Comparison of ENCODE assay signal across 13 mouse cellular contexts in the genomic region with DNA sequence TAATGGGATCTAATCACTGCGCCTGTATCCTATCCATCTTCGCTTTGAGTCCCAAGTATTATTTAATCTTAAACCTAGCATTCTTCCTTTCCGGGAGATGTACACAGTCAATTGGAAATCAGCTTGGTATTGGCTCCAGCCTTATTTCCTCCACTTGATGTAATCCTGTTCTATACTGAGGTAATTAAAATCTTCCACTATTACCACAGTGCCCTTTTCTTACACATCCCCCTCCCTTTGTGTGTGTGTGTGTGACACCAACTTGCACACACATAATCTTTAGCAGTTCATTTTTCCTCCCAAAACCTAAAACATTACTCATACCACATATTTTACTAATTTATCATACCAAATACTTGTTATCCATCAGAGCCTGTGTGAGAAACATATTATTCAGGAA.
DNase-seq lines count a peak whose midpoint lies in the region; ATAC-seq and TF ChIP-seq lines count a peak whose summit lies in the region.
"Had no signal": no experiment of that assay in that cellular context is flagged by ENCODE, and none has a peak within 500 bp of the region (broad histone marks: within the 10 kb centered on the region; RNA-seq: fewer than 3 reads in every experiment).

No protein-coding gene starts in this region.

- no peaks in the 10 kb centered on the region for H3K9me3 ChIP-seq in lung, embryonic 14.5 days (ENCODE audit: low read depth, low read length)
- no peaks in the 10 kb centered on the region for H3K9me3 ChIP-seq in forebrain, embryonic 15.5 days
- H3K9me3 ChIP-seq in midbrain, embryonic 10.5 days (replicated peaks), result no peaks in the 10 kb centered on the region
- H3K9me3 ChIP-seq in neural tube, embryonic 15.5 days (replicated peaks), result no peaks in the 10 kb centered on the region
- H3K9me3 ChIP-seq: embryonic facial prominence, embryonic 12.5 days; limb, embryonic 15.5 days had no signal

- no peak for DNase-seq in lung, embryonic 14.5 days
- no peak for DNase-seq in lung, postnatal 36 days
- DNase-seq in midbrain, embryonic 10.5 days (ENCODE audit: low spot score), result no peak
- DNase-seq in frontal cortex, adult 2 months (ENCODE audit: extremely low spot score in 1 of 2, low spot score in 1 of 2), result no peak
- no peak for DNase-seq in left cerebral cortex, adult 18-20 months (ENCODE audit: low spot score in 2 of 2)
- DNase-seq: cerebellum, adult 8-10 months; thymus, postnatal 36 days had no signal

- no peak overlapping the region for H3K9ac ChIP-seq in lung, embryonic 14.5 days
- H3K9ac ChIP-seq in forebrain, embryonic 15.5 days (replicated peaks), result no peak overlapping the region
- H3K9ac ChIP-seq in neural tube, embryonic 15.5 days (replicated peaks), result no peak overlapping the region
- H3K9ac ChIP-seq: embryonic facial prominence, embryonic 12.5 days; limb, embryonic 15.5 days had no signal

- WGBS in lung, embryonic 14.5 days, result 75% methylated on average over 3 of the region's 3 CpGs
- 35% methylated on average over 3 of the region's 3 CpGs for WGBS in forebrain, embryonic 15.5 days
- WGBS in midbrain, embryonic 10.5 days, result 81% methylated on average over 3 of the region's 3 CpGs
- WGBS in neural tube, embryonic 15.5 days, result 73% methylated on average over 3 of the region's 3 CpGs

- no peak overlapping the region for H3K4me3 ChIP-seq in lung, embryonic 14.5 days (ENCODE audit: low read depth, low read length)
- H3K4me3 ChIP-seq in forebrain, embryonic 15.5 days, result no peak overlapping the region
- 0 out of 2 replicates have a peak overlapping the region, but pooled peaks have one; percentile 46 for H3K4me3 ChIP-seq in midbrain, embryonic 10.5 days
- H3K4me3 ChIP-seq in neural tube, embryonic 15.5 days (replicated peaks), result no peak overlapping the region

- H3K36me3 ChIP-seq in lung, embryonic 14.5 days (ENCODE audit: insufficient read depth), result no peaks in the 10 kb centered on the region
- H3K36me3 ChIP-seq in forebrain, embryonic 15.5 days, result no peaks in the 10 kb centered on the region
- H3K36me3 ChIP-seq in midbrain, embryonic 10.5 days, result no peaks in the 10 kb centered on the region
- no peaks in the 10 kb centered on the region for H3K36me3 ChIP-seq in neural tube, embryonic 15.5 days
- H3K36me3 ChIP-seq: embryonic facial prominence, embryonic 12.5 days; limb, embryonic 15.5 days had no signal

- peak; percentile 38; the same call in 1 of the 2 replicates for ATAC-seq in lung, embryonic 14.5 days (ENCODE audit: insufficient read depth)
- ATAC-seq in forebrain, embryonic 15.5 days (replicated peaks), result peak; percentile 64
- ATAC-seq in neural tube, embryonic 15.5 days (ENCODE audit: low FRiP score), result peak; percentile 66; the same call in 1 of the 2 replicates
- ATAC-seq: CD4-positive, CD25-positive, alpha-beta regulatory T cell, adult 4 months had no signal

- no peak overlapping the region for H3K27ac ChIP-seq in lung, embryonic 14.5 days (ENCODE audit: low read depth)
- no peak overlapping the region; the same call in 1 of the 2 replicates for H3K27ac ChIP-seq in forebrain, embryonic 15.5 days (replicated peaks)
- H3K27ac ChIP-seq in midbrain, embryonic 10.5 days (replicated peaks), result peak overlapping the region; percentile 85
- H3K27ac ChIP-seq in neural tube, embryonic 15.5 days (replicated peaks), result peak overlapping the region; percentile 18; the same call in 1 of the 2 replicates
- H3K27ac ChIP-seq: embryonic facial prominence, embryonic 12.5 days; kidney, postnatal 0 days; limb, embryonic 15.5 days had no signal

- H3K4me1 ChIP-seq in lung, embryonic 14.5 days (ENCODE audit: insufficient read depth), result no peaks in the 10 kb centered on the region
- peaks cover 21% of the 10 kb centered on the region for H3K4me1 ChIP-seq in forebrain, embryonic 15.5 days
- peaks cover 29% of the 10 kb centered on the region for H3K4me1 ChIP-seq in midbrain, embryonic 10.5 days
- H3K4me1 ChIP-seq in neural tube, embryonic 15.5 days, result peaks cover 21% of the 10 kb centered on the region

- no peak for TF ChIP-seq CTCF in lung, embryonic 14.5 days (IDR thresholded peaks at IDR 0.05; ENCODE audit: low read depth)

- H3K4me2 ChIP-seq in lung, embryonic 14.5 days, result no peak overlapping the region
- peak overlapping the region; percentile 5; the same call in 1 of the 2 replicates for H3K4me2 ChIP-seq in forebrain, embryonic 15.5 days (replicated peaks)
- peak overlapping the region; percentile 32 for H3K4me2 ChIP-seq in neural tube, embryonic 15.5 days

- H3K27me3 ChIP-seq in lung, embryonic 14.5 days (ENCODE audit: insufficient read depth, low read length), result no peaks in the 10 kb centered on the region
- no peaks in the 10 kb centered on the region for H3K27me3 ChIP-seq in forebrain, embryonic 15.5 days
- no peaks in the 10 kb centered on the region for H3K27me3 ChIP-seq in midbrain, embryonic 10.5 days (ENCODE audit: low read depth, poor library complexity, severe bottlenecking)
- no peaks in the 10 kb centered on the region for H3K27me3 ChIP-seq in neural tube, embryonic 15.5 days (replicated peaks)
- H3K27me3 ChIP-seq: embryonic facial prominence, embryonic 12.5 days; limb, embryonic 15.5 days had no signal

Comparison
In these comparisons a context has a peak if more than half of its experiments do, and no peak if none do; other contexts are left out.
1. H3K27ac ChIP-seq: peak in midbrain, embryonic 10.5 days (single experiment) and neural tube, embryonic 15.5 days (single experiment); none in lung, embryonic 14.5 days (single experiment) and forebrain, embryonic 15.5 days (single experiment).
2. Peak in every context shown above with its lines, with median percentiles within 50 percentile points of each other: ATAC-seq.